Mouse (Mus musculus): Measurements from ENCODE around the gene Cdx4.

Gene Cdx4

DNA sequence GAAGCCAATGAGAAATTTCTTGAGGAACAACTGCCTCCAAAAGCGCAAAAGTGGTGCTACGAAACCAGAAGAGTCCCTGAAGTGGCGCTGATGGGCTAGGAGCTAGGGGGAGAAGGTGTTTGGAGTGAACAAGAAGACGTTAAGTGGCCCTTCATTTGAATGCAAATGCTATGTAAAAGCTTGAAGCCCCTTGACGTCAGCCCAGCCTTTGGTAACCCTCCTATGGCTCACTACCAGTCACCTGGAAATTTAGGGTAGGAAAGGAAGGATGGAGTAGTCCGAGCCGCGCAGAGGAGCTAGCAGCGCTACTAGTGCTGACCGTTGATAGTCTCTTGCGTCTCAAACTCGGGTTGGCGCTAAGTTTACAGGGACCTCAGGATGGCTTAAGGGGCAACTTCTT lies at the start of gene Cdx4:
Gene Cdx4 (plus strand): TSS at position 253 of the 400 bp plus-strand sequence.
- peak; percentile 18 for DNase-seq (ENCODE audit: low spot score)

GRCm38 (mm10) chrX:103274325-103274724 lies 46.9 kb upstream of the Cdx4 start:
- DNase-seq (ENCODE audit: low spot score), result peak; percentile 21

GRCm38 (mm10) chrX:103286899-103287722 lies 34.1 kb upstream of the Cdx4 start:
- DNase-seq (ENCODE audit: low spot score), result peak; percentile 18

GRCm38 (mm10) chrX:103287846-103288377 lies 33.3 kb upstream of the Cdx4 start:
- peak; percentile 8 for DNase-seq (ENCODE audit: low spot score)

GRCm38 (mm10) chrX:103288485-103289330 lies 32.5 kb upstream of the Cdx4 start:
- peak; percentile 55 for DNase-seq (ENCODE audit: low spot score)

GRCm38 (mm10) chrX:103298937-103299336 lies 22.3 kb upstream of the Cdx4 start:
- DNase-seq (ENCODE audit: low spot score), result no peak

- DNase-seq (ENCODE audit: low spot score), result no peak
Measured at GRCm38 (mm10) chrX:103308262-103308661, 12.9 kb upstream of the Cdx4 start.

DNA sequence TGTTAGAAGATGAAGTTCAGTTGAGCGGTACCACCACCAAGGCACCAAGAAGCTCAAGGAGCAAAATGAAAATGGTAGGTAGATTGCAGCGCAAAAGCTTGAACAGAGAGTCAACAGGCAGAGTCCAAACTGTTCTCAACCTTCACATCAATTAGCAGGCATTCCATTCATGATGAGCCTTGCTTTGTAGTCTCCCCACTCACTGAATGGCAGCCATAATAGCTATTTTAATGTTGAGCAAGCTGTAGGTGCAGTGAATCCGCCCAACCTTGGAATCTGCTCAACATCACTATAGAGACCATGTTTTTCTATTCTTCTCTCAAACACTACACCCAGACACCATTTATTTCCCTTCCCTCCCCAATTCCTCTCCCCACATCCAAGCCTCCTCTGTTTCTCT lies 9.5 kb upstream of the Cdx4 start:
- no peak for DNase-seq (ENCODE audit: low spot score)

DNA sequence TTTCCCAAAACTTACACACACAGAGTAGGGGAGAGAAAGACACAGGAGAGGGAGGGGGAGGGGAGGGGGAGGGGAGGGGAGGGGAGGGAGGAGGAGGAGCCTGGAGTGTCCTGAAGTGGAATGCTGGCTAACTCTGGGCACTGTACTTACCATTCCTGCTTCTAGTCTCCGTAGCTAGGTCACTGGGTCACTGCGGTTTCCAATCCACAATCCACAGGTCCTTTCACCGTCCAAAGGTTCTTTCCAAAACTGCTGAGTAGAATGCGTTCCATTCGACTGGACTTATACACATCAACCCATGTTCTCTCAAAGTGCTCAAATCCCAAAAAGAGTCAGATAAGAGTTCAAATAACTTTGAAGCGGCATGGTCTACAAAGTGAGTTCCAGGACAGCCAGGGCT lies 7.1 kb upstream of the Cdx4 start:
- DNase-seq (ENCODE audit: low spot score), result no peak

DNA sequence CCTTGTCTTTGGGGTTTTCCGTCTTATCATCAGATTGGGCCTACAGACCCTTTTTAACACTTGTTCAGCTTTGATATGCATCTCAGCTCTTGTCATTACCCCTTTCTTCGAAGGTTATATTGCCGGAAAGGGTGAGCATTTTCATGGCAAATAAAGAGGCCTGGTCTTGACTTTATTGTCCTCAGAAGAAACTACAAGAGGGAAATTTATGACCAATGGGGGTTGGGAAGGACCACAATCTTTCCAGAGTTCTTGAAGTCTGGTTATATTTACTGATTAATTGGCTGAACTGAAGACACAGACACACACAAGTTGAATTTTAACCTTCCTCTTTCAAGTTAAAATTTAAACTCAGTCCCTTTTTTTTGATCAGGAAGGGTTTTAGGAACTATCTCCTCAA lies 4.7 kb downstream of the Cdx4 start:
- DNase-seq (ENCODE audit: low spot score), result no peak

DNA sequence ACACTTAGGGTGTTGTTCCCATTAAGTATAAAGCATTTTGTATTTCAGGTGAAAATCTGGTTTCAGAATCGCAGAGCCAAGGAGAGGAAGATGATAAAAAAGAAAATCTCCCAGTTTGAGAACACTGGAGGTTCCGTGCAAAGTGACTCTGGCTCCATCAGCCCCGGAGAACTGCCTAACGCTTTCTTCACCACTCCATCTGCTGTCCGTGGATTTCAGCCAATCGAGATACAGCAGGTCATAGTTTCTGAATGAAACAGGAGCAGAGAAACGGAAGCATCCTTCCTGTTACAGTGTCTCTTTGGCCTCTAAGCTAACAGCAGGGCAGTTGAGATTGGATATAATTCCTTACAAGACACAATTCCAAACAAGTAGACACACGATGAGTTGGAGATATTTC lies 8.2 kb downstream of the Cdx4 start:
- no peak for DNase-seq (ENCODE audit: low spot score)

DNA sequence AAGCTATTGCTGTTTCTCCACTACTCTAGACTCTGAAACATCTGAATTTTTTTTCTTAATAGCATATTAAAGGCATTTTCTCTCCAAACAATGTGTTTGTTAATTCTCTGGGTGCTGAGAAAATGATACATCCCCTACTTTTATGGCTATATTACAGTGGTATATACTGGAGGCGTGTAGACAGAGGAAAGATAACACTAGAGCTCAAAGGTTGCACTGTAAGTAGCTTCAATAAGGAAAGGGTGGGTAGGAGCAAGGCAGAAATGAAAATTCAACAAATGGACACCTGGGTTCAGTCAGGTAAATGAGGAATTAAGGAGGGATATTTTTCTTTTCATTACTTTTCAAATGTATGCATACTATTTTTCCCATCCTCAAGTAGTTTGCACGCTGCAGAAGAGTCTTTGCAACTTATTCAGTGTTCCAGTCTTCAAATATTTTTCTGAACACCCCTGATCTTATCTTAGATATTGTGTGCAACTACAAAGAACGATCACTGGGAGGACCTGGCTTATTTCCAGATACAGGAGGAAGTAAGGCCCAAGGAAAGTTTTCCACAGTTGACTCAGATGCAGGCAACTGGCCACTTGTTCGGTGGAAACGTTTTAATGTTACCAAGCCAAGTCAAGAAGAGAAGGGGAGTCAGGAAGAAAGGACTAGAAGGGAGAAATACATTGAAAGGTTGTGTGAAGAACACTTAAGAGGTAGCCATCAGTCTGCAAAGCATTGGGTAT lies 10.1 kb downstream of the Cdx4 start:
- no peak for DNase-seq (ENCODE audit: low spot score)

GRCm38 (mm10) chrX:103341369-103342113 lies 20.3 kb downstream of the Cdx4 start:
- DNase-seq (ENCODE audit: low spot score), result no peak

DNA sequence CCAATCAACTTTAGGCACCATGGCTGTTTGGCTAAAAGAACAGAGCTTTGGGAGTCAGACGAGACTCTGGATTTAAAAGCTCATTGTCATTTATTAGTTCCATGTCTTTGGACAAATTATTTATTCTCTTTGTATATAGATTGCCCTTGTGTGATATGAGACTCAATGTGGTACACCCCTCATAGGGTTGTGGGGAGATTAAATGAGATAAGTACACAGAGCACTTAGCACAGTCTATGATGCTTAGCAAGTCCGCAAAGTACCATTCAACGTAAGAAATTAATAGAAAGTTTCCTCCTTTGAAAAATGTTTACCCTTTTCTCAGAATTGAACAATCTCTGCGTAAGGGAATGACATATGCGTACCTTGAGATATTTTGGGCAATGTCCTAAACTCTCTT lies 34.6 kb downstream of the Cdx4 start:
- DNase-seq (ENCODE audit: low spot score), result no peak

GRCm38 (mm10) chrX:103356287-103356686 lies 35.1 kb downstream of the Cdx4 start, which contains the start of gene Chic1:
TSS of gene Chic1 (plus strand) at chrX:103356476.
- peak; percentile 92 for DNase-seq (ENCODE audit: low spot score)

GRCm38 (mm10) chrX:103356761-103357236 lies 35.6 kb downstream of the Cdx4 start:
- DNase-seq (ENCODE audit: low spot score), result peak; percentile 29

- peak; percentile 10 for DNase-seq (ENCODE audit: low spot score)
Measured at GRCm38 (mm10) chrX:103366201-103366600, 45.0 kb downstream of the Cdx4 start.

- DNase-seq (ENCODE audit: low spot score), result peak; percentile 28
Measured at GRCm38 (mm10) chrX:103368650-103369049, 47.5 kb downstream of the Cdx4 start.

- no peak for DNase-seq (ENCODE audit: low spot score)
Measured at GRCm38 (mm10) chrX:103371221-103371620, 50.0 kb downstream of the Cdx4 start.

GRCm38 (mm10) chrX:103371627-103372026 lies 50.4 kb downstream of the Cdx4 start:
- peak; percentile 56 for DNase-seq (ENCODE audit: low spot score)

GRCm38 (mm10) chrX:103374250-103374649 lies 53.1 kb downstream of the Cdx4 start:
- peak; percentile 40 for DNase-seq (ENCODE audit: low spot score)
